Mouse (Mus musculus) G1E-ER4 (cell line): ENCODE results near the gene Tcl1b4. TPM values are rescaled to one million over a fixed set of nuclear protein-coding genes. Genes with fewer than 3 reads are reported as not detected.
"Not testable (repeated sequence)": the region's sequence is repeated elsewhere in the genome, so short reads cannot be mapped to it uniquely, and the experiment has no call there.

Source experiments
- GATA1 ChIP-seq: IDR thresholded peaks from one replicate; pipeline ENCODE4 v1.8.0; 2012; ENCODE audit warnings: low read length, inconsistent platforms
- polyA plus RNA-seq: library from polyadenylated mRNA; stranded (reverse); fragments of >175 nt; gene quantifications from 2 replicates; pipeline ENCODE4 v1.2.3, GENCODE M21; 2012

Tcl1b4 gene
- polyA plus RNA-seq: not detected in 2 replicates

- TF ChIP-seq GATA1: not testable (repeated sequence)
These were observed at the start of gene Tcl1b4 for GRCm38 (mm10) chr12:105201657-105202056. TSS of gene Tcl1b4 (plus strand) at chr12:105201957.

- no peak for TF ChIP-seq GATA1
These were observed 42.9 kb upstream of the Tcl1b4 start for GRCm38 (mm10) chr12:105158842-105159241.

- TF ChIP-seq GATA1: no peak
These were observed 42.4 kb upstream of the Tcl1b4 start, which contains the start of gene Tcl1b1 for GRCm38 (mm10) chr12:105159390-105159789. TSS of gene Tcl1b1 (plus strand) at chr12:105159690.

GRCm38 (mm10) chr12:105166734-105167133, 35.0 kb upstream of the Tcl1b4 start:
- TF ChIP-seq GATA1: no peak

DNA sequence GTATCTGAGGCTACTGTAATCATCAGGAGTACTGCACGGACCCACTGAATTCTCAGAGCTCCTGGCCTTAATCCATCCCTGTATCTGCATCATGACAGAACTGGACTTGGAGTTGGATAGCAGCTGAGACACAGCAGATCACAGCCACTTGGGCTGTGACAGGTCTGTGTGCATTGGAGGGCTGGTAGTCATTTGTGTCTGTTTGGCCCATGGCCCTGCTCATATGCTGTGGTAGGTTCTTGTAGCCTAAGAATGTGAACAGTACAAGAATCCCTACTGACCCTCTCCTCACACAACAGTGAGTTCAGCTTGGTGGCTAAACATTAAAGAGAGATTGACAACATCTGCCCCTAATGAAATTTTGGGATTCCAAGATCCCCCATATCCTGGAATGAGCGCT, 28.4 kb upstream of the Tcl1b4 start:
- TF ChIP-seq GATA1: no peak

GRCm38 (mm10) chr12:105176044-105176443, 25.7 kb upstream of the Tcl1b4 start, which contains the start of gene Tcl1b5:
TSS of gene Tcl1b5 (plus strand) at chr12:105176344.
- not testable (repeated sequence) for TF ChIP-seq GATA1

GRCm38 (mm10) chr12:105190743-105191142, 11.0 kb upstream of the Tcl1b4 start, which contains the start of gene Tcl1b3:
TSS of gene Tcl1b3 (plus strand) at chr12:105191043.
- not testable (repeated sequence) for TF ChIP-seq GATA1

DNA sequence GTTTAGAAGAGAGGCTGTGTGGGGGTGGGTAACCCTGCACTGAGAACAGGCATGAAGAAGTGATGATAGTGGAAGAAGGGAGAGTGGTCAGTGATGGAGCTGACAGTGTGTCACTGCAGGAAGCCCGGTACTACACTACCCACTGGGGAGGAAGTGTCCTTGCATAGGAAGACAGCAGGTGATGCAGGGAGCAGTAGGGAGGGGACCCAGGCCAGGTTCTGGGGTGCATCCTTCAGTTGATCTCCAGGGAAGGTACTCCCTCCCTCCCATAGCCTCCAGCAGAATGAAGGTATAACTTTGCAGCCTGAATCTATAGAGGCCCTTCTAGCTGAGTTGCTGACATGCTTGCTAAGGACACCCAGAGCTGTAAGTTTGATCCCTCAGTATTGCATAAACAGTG, 5.3 kb downstream of the Tcl1b4 start:
- TF ChIP-seq GATA1: no peak

DNA sequence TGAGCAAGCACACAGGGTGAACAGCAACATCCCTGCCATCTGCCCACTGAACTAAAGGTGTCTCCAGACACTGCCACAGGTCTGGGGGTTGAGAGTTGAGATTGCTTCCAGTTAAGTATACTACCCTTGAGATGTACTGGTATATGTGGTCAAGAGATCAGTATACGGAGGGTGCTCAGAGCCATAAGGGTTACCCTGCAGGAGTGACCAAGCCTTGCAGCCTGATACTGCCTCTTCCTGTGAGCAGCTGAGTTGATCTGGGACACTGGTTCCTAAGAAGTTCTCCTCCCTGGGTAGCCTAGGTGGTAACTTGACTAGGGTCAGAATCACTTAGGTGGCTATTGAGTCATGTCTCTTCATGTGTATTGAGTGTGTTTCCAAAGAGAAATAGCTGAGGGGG, 6.7 kb downstream of the Tcl1b4 start:
- TF ChIP-seq GATA1: no peak

GRCm38 (mm10) chr12:105209231-105209630, 7.5 kb downstream of the Tcl1b4 start:
- TF ChIP-seq GATA1: no peak

GRCm38 (mm10) chr12:105217101-105217760, 15.5 kb downstream of the Tcl1b4 start:
- no peak for TF ChIP-seq GATA1

DNA sequence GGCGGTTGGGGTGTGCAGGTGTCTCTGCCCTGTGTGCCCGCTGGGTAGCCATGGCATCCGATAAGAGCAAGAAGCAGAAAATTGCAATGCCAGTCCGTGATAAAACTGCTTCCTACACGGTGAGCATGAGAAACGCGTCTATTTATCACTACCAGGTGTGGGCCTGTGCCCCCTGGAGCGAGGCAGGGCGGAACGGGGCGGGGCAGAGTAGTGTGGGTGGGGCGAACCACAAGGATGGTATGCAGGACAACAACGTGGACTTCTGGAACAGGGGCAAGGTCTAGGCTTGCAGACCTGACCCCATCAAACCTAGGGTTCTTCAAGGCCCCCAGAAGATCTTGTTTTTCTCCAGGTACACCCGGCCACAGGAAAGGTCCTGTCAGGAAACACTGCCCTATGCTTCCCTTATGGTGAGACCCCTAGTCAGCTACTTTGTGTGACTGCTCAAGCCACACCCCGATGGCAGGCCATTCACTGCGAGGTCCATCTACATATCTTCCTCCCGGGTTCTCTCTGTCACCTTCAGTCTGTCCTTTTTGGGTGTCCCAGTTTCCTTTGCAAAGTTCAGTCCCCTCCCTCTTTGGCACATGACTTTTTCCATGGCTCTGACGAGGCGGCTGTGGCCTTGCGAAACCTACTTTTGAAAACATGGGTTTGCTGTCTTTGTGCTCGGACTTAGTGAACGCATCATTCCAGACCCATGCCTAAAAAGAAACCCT, 21.0 kb downstream of the Tcl1b4 start, which contains the start of gene Tcl1:
Tcl1 (minus strand) TSS at position 193 of the 719 bp plus-strand sequence.
- TF ChIP-seq GATA1: no peak

GRCm38 (mm10) chr12:105224621-105225320, 23.0 kb downstream of the Tcl1b4 start:
- no peak for TF ChIP-seq GATA1

- TF ChIP-seq GATA1: no peak
These were observed 32.6 kb downstream of the Tcl1b4 start for GRCm38 (mm10) chr12:105234362-105234761.

- no peak for TF ChIP-seq GATA1
These were observed 33.3 kb downstream of the Tcl1b4 start for GRCm38 (mm10) chr12:105235091-105235490.

DNA sequence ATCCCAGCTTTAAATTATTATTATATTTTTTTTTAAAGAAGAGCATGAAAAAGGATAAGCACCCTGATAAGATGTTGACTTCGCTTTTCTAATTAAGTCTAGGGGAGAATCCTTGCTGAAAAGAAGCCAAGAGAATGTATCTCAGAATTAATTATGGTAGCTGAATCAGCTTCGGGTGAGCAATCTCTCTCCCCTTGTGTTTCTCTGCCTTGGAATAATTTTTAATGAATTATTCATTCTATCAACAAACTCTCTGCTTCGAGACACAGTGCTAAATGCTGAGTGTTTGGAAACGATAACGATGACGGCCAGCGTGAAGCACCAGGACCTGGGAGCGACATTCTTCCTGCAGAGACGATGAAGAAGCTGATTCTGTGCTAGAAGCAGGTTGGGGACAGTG, 37.3 kb downstream of the Tcl1b4 start:
- no peak for TF ChIP-seq GATA1

DNA sequence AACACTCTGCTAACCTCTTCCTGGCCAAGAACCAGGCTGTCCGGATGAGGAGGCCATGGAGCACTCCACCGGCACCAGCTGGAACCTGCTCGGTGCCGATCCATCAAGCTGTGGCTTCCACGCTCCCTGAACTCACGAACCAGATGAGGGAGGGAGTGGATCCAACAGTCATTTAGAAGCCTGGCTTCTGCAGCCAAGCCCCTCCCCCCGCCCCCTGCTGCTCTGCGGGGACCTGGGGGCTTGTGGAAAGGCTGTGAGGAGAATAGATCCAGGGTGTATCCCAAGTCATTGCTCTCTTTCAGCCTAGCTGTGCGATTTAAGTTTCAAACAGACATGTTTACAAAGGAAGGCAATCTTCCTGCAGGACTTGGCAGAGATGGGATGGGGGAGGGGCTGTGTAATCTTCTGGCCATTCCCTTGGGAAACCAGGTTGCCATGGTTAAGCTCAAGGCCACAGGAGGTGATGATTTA, 47.0 kb downstream of the Tcl1b4 start:
- TF ChIP-seq GATA1: no peak
